Mouse (Mus musculus) erythroblast, adult 5-6 weeks (primary cell): ENCODE results near the gene Acyp1. TPM values are rescaled to one million over a fixed set of nuclear protein-coding genes. Genes with fewer than 3 reads are reported as not detected.

Experiments
- ATAC-seq: replicated peaks from 2 replicates; pipeline ENCODE4 v1.8.0; 2016; ENCODE audit warnings: moderate number of reproducible peaks, mild to moderate bottlenecking, moderate TSS enrichment, inconsistent platforms; ENCODE audit not compliant: poor library complexity, low FRiP score, severe bottlenecking
- total RNA-seq, 2 experiments: library from RNA; stranded (forward) in 1 of 2; stranded (reverse) in 1 of 2; fragments of 150-400 nt in 1 of 2; fragments of 200-764, 138-1000 nt in 1 of 2; gene quantifications; 2 replicates each; pipeline versions ENCODE4 v1.2.3 to v1.2.4; 2015 to 2017; ENCODE audit warnings: low replicate concordance in 2 of 2

The Acyp1 gene
- 7.9 and 26.1 TPM in 2 replicates for total RNA-seq (2015; ENCODE audit: low replicate concordance)
- total RNA-seq (2017; ENCODE audit: low replicate concordance): 13.6 and 21.0 TPM in 2 replicates

DNA sequence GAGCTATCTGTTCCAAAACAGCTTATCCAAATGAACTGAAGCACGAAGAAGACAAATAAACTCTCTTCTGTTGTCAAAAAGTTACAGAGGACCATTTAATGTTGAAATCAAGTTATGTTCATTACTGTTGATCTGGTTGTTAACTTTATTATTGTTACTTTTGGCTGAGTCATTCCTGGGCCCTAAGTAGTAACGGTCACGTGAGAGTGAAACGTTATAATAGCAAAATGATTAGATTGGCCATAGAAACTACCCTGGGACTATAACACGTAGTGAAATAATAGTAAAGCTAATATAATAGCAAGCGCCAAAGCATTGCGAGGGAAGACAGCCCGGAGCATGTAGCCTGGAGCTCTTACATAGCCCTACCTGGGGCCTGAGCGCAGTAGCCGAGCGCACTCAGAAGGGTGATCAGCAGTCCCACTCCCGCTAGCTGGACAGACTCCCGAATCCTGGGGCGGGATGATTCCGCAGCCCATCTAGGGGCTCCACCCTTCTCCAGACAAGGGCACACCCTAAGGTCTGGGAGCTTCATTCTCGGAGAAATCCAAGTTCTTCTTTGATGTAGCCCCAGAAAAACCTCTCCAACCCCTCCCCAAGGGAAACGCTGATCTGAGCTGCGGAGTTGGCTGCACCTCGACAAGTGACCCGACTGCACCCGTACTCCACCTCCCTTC is at the start of gene Acyp1:
TSS of gene Acyp1 (minus strand) at position 630 of the 677 bp plus-strand sequence.
- peak; percentile 71 for ATAC-seq

DNA sequence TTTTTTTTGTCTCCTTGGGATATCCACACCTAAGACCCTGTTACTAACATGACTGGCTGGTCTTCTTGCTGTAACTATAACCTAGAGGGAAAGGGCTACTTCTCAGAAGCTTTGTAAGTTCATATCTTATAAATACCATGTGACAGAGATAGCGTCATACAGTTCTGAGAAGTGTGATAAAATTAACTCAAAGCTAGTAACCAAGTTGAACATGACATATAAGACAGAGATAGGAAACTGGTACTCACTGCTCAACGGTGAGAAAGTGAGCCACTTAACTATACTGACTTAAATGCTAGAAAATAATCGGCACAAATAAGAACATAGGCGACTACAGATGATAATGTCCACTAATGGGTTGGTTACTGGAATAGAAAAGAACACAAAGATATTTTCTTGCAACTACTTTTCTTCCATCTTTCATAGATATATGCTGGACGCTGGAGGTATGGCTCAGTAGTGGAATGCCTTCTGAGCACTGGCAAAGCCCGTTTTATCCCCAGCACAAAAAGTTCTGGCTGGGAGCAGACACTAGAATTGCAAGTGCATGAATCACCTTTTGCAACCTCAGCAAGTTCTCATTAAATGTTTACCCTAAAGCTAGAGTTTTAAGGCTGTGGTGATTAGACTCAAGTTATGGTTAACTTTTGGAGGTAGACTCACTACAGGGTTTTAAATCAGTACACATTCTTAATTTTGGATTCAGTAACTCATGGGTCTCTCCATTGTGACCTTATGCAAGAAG is 49.5 kb upstream of the Acyp1 start:
- ATAC-seq: no peak

DNA sequence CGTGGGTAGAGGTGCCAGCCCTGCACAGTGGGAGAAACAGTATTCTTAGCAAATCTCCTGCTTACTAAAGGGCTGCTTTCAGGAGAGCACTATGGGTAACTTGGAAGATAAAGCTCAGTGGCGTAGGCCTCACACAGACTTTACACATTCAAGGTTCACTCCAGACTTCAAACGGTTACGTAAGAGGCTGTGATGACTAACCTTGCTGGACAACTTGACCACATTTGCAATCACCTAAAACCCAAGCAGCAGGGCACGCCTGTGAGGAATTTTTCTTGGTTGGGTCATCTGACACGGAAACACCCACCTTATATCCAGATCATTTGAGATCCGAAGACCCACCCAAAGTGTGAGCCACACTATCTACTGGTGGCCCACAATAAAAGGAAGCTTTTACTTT is 41.9 kb upstream of the Acyp1 start:
- ATAC-seq: no peak

DNA sequence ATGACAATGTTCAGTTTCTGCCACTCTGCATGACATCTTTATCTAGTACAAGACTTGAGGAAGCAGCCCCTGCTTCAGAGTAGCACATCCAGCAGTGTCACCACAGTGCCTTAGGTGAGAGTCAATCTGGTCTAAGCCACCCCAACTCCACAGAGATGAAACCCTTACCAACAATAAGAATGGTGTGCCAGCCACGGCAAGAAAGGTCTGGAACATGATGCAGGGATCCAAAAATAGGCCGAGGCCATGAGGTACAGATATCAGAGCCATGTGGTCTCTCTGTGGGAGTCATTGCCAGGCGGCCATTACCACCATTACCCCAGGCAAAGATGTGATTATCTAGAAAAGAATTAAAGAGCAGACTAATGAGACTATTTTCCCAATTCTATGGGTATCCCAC is 20.4 kb upstream of the Acyp1 start:
- no peak for ATAC-seq

DNA sequence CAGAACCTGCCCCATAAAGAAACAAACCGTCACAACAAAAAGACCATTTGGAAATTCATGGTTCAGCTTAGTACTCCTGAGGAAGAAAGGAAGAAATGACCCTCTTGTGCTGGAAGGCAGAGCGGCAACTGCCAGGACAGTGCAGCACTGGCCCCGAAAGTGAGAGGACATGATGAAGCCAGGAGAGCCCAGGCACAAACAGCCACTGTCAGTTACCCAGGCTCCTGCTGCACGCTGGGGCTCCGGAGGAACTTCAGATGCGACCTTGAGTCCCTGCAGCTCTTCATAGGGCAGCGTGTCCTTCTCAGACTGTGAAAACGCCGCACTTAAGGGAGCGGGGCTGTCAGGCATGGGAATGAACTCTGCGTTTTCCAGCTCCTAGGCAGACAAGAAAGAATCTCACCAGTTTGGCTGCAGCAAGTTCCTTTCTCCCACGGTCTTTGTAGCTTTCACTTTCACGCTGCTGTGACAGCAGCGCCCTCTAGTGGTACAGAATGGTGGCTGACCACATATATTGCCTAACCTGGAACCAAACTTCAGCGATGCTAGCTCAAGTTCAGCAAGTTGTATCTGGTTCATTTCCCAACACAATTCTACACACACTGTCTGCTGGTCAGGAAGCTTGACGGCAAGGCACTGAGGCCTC is 17.1 kb upstream of the Acyp1 start:
- peak; percentile 90 for ATAC-seq

DNA sequence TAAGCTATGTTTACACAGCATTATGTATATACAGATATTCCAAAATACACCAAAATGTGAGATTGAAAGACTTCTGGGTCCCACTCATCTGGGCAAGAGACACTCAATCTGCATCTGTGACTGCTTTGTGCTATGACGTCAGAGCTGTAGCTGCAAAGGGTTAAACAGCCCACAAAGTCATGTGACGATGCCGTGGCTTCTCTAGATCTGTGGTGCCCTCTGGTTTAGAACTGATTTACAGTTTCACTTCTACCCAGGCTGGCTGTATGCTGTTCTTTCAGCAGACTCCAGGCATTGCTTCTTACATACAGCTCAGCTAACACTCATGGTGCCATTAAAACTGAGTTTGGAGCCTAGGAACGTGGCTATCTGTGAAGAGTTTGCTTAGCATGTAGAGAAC is 16.5 kb upstream of the Acyp1 start:
- ATAC-seq: no peak

DNA sequence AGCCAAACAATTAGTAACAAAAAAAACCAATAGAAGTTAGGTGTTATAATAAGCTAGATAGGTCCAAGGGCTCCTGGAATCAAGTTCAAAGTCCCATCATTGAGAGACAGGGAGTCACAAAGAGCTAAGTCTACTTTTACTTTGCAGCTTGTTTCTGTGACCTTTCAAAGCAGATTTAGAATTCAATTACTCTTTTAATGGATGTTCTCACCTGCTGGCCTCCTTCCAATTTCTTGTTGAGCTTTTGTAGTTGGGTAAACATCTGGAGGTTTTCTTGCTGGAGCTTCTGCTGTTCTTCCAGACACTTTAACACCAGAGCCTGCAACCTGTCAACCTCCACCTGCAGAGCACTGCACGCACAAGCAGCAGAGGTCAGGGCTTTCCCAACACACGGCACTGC is 15.0 kb upstream of the Acyp1 start:
- ATAC-seq: no peak

DNA sequence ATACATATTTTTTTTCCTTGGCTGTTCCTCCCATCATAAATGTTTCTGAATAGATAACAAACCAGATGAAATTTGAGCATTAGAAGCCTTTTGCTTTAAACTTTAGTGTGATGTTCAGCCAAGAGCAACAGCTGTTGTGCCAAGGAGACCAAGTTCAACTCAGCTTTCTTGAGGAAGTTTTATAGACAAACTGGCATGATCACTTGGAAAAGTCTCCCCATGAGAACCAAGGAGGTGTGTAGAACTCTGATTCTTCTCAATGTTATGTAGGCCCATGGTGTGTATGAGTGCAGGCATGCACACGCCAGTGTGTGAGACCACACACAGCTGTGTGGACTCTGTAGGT is 10.6 kb upstream of the Acyp1 start:
- no peak for ATAC-seq

DNA sequence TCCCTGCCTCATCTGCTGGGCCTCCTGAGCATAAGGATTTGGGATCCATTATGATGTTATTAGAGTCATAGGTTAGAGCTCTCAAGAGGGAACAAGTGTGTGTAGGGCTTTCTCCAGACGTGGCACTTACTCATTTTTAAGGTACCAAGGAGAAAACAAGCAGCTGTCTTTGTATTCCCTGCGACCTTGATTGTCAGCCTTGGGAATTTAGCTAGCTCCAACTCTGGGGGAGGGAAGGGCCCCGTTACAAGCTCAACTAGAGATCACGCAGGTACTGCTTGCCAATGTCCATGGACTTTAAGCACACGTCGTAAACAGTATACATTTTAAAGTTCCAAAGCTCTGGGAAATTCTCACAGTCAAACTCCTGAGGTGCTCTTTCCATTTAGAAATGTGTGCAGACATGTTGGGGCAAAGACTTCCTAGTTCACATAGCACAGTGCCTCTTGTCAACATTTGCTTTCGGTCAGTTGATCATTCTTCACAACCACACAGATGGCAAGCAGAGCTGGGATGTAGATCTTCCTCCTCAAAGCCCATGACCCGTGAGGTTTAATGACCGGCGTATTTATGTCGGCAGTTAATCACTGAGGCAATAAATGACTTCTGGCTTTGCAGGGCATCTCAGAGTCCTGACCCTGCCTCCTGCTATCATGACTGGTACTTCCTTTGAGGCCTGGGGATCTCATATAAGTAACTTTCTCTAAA is 10.0 kb upstream of the Acyp1 start:
- ATAC-seq: no peak

DNA sequence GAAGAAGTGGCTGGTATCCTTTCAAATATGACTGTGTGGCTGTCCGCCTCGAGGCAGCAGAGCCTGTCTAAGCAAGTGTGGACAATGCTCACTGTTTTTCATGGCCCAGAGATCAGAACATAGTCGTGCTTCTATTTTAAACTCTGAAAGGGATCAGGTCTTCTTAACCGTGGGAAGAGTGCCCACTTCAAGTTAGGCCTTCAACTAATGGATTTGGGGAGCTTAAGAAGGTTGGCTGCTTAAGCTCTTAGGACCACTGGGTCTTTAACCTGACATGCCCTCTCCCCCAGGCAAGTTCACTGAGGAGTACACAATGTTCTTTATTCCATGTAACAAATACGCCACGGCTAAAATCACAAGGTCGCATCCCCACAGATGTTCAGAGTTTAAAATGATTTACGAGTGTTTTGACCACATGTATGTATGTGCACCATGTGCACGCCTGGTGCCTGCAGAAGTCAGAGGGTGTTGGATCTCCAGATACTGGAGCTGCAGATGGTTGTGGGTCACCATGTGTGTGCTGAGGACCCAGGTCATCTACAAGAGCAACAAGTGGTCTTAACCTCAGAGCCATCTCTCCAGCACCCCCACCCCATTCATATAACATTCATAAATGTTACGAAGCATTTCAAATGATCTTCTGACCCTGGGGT is 9.2 kb upstream of the Acyp1 start:
- ATAC-seq: no peak

DNA sequence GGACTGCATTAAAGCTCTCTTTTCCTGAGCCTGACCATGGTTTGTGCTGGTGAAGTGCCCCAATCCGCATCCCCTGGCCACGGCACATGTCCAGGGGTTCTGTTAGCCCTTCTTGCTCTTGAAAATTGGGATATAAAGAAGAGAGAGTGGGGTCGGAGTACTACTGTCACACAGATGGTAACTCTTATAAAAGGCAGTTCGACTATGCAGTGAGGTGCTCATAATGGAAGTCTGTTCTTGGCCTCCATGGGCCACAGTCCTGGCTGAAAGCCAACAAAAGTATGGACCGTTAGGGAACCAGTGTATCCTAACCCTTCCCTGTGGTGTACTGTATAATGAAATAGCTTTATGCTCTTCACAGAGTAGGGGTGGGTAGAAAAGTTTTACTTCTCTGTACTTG is 8.7 kb upstream of the Acyp1 start:
- ATAC-seq: no peak

DNA sequence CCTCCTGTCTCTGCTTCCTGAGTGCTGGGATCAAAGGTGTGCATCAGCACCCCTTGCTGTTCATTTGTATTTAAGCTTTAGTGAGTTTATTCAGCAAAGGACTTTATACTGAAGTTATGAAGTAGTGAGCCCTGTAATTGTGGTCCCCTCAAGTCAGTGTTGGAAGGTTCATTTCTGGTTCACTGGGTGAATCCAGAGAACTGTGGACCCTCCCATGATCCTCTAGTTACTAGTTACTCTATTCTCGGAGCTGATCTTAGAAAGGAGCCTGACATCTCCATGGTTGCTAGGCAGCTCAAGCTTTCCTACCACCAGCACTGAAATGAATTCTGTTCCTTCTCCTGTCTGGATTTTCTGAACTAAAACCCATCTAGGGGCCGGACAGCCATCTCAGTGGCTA is 7.3 kb upstream of the Acyp1 start:
- ATAC-seq: no peak

DNA sequence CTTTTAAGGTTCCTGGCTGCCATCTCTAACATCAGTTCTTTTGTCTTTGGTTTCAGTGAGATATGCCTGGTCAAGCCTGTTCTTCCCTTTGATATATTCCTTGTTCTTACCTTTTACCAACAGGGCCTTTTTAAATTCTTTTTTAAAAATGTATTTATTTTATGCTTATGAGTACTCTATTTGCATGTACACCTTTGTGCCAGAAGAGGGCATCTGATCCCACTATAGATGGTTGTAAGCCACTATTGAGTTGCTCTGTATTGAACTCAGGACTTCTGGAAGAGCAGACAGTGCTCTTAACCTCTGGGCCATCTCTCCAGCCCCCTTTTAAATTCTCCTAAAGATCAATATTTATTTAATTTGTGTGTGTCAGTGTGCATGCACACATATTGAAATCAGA is 4.7 kb upstream of the Acyp1 start:
- no peak for ATAC-seq

DNA sequence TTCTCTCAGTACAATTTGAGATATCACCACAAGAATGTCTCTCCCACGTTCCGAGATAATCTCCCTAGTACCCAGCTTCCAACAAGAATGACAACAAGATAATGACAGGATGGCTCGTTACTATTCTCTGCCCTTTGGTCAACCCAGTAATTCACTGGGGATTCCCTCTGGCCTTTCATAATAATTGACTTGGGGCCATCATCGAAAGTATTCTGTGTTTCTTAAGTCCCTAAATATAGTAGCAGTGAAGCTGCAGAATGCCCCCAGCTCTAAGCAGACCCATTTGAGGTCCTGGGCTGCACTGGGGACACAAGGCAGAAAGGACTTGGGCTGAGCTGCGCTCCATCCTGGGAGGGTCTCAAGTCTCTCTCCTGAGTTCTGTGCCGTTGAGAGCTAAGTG is 4.0 kb upstream of the Acyp1 start:
- no peak for ATAC-seq

DNA sequence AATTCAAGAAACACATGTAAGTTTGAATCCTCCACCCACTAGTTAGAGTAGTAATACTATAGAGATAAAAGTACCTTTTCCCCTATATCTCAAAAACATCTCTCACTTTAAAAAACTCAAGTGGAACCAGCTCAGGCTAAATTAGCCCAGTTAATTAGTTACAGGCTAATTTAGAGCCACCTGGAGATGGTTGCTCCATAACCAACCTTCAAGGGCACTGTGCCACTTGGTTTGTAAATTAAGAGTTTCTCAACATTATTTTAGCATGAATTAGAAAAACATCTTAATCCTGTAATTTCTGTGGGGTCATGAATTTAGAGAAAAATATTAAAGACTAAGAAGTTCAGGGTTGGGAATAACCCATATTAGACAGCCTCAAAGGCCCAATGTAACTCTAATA is 3.3 kb upstream of the Acyp1 start:
- no peak for ATAC-seq

DNA sequence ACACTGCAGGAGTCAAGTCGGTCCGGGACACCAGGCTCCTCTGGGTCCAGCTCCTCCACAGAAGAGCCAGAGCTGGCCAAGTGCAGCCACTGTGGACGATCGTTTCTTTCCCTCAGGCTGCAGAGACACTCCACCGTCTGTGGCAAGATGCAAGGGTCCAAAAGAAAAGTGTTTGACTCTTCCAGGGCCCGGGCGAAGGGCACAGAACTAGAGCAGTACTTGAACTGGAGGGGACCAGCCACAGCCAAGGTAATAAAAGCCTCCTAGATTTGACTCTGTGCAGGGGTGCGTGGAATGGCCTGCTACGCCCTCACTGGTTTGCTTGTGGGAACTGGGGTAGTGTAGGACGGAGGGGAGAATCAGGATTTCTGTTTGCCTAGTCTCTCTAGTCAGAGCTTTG is 2.4 kb upstream of the Acyp1 start:
- ATAC-seq: no peak

DNA sequence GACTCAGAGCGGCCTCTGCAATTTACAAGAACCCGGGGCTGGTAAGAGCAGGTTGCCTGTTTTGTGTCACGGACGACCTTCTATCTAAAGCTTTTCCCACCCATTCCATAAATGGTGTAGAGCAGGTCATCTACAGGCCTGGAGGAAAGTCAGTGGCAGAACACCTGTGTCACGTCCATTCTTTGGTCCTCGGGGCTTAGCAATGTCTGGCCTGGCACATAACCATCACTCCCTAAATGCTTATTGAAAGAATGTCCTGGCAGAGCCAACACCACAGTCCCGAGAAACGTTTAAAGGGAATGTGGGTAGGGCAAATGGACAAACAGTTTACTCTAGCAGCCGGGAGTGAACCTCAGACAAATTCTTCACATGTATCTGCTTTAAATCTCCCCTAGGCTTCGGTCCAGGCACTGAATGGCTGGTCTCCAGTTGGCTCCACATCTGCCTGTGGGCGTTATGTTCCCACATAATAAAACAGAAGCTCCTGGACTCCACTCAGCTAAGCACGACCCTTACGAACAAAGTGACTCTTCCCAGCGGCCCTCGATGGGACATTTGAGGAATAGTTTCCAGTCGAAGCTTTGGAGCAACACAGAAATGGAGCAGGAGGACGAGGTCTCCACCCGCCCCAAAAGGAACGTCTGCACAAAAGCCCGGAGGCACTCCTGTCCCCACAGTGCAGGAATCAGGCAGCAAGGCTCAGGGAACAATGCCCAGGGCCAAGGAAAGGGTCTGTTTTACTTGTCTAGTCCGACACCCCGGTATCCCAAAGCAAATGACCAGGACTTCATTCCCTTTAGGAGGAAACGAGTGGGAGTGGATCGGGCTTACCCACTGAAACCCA is 1.1 kb upstream of the Acyp1 start:
- ATAC-seq: no peak

DNA sequence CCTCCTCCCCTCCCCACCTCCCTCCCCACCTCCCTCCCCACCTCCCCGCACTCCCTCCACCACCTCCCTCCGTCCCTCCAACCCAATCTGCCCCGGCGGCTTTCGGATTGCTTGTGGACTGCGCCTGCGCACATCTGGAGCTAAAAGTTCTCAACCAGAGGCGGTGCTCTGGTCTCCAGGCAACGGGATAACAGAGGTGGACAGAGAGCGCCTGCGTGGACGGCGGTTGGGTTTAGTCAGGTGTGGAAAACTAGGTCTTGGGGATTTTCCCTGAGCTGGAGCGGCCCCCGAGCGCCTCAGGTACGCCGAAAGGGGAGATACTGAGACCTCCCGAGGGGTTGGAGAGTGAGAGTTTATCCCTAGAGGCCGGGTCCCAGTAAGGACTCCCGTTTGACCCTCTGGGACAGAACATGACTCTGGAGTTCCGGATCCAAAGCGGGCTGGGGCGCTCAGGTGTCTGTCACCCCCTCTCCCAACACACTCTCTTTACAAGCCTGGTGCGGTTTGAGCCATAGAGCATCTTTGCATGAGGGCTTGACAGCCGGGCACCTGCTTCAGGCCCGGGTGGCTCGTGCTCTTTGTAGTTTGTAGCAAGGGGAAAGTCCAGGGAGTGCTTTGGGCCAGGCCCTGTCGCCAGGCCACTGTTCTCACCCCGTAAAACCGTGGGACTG is 383 bp upstream of the Acyp1 start, which contains the start of gene Zc2hc1c:
TSS of gene Zc2hc1c (plus strand) at position 106 of the 671 bp plus-strand sequence.
- ATAC-seq: peak; percentile 86

DNA sequence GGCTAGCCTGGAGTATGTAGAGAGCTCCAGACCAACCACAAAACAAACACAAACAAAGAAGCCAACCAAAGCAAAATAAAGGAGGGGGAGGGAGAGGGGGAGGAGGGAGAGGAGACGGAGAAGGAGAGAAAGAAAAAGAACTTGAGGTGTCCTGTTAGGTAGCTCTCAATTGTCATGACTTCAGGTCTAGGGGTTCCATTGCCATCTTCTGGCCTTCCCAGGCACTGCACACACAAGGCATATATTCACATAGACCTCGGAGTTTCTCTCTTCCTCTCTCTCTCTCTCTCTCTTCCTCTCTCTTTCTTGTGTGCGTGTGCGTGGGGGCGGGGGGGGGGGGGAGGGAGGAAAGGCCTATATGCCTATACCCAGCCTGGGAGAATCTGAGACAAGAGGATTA is 1.3 kb downstream of the Acyp1 start:
- ATAC-seq: no peak
